Mouse (Mus musculus) cerebellum, adult 11 months (tissue): ENCODE data around the gene Tiam1.

Experiments
- DNase-seq: peaks from one replicate; pipeline ENCODE4 v3.0.0; 2022

The Tiam1 gene

GRCm38 (mm10) chr16:89870059-89870458, 273.5 kb downstream of the Tiam1 start:
- no peak for DNase-seq

- no peak for DNase-seq
Observed at GRCm38 (mm10) chr16:89868502-89868901, 275.1 kb downstream of the Tiam1 start.

GRCm38 (mm10) chr16:89867212-89867829, 276.2 kb downstream of the Tiam1 start:
- no peak for DNase-seq

DNA sequence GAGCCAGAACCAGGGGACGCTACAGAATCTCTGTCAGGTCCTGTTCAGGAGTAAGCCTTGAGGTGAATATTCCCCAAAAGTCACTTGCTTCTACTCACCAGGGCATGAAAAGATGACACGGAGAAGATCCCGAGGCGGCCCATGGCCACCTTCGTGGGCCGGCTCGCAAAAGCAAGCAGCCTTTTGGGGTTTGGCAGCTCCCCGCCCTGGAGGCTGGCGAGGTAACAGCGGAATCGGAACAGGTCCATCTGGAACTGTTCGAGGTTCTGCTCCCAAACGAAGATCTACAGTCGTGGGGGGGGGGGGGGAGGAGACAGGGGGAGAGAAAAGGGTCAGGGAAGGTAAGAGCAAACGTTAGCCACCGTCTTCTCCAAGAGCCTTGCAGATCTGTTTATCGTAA, 278.4 kb downstream of the Tiam1 start:
- DNase-seq, result peak; percentile 62

DNA sequence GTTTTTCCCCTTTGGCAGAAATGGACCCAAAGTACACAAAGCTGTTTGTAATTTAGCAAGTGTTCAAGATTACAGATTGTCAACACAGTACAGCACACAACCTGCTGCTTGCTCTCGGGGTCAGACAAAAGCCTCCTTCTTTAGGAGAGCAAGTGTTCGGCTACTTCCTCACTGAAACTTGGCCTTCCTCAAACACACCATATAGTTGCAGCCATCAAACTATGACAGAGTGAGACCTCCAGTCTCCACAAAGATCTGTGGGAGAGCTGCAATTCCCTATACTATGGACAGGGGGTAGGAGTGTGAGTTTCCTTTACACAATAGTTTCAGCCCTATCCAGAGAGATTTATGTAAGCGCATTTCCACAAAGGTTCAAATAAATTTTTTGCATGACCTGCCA, 278.9 kb downstream of the Tiam1 start:
- DNase-seq, result no peak

GRCm38 (mm10) chr16:89863264-89863663, 280.3 kb downstream of the Tiam1 start:
- DNase-seq, result no peak

DNA sequence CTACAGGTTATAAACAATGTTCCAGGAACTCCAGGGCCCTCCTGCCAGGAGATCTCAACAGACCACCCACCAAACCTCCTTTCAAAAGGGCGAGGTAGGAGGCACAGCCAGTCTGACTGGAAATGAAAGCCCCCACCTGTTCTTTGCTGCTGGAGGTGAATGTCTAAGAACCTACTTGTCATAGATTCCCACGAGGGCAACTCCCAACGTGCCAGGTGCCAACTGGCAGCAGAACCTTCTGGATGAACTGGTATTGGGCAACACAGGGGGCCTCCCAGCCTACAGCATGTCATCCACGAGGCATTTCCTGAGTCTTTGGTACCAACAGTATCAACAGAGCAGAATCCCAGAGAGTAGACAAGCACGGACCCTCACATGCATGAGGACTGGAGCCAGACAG, 282.0 kb downstream of the Tiam1 start:
- DNase-seq, result no peak

- no peak for DNase-seq
Observed at GRCm38 (mm10) chr16:89860708-89861107, 282.9 kb downstream of the Tiam1 start.

- no peak for DNase-seq
Observed at GRCm38 (mm10) chr16:89857666-89858065, 285.9 kb downstream of the Tiam1 start.

DNA sequence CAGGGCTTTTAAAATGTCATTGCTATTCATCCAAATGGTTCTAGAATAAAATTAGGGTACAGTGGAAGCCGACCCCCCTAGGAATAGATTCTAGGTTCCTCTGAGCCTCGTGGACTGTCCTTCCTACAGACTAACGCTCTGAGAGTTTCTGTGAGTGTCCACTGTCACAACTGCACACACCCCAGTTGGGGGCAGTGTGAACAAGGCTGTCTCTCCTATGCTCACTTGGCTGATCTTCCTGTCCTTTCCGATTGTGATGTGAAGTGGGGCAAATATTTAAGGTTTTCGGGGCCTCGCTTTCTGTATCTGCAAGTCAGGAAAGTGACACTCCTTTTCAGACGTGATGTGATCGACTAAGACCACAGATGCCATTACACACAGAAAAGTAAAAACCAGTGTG, 288.8 kb downstream of the Tiam1 start:
- DNase-seq, result no peak

- no peak for DNase-seq
Observed at GRCm38 (mm10) chr16:89851333-89851732, 292.2 kb downstream of the Tiam1 start.

DNA sequence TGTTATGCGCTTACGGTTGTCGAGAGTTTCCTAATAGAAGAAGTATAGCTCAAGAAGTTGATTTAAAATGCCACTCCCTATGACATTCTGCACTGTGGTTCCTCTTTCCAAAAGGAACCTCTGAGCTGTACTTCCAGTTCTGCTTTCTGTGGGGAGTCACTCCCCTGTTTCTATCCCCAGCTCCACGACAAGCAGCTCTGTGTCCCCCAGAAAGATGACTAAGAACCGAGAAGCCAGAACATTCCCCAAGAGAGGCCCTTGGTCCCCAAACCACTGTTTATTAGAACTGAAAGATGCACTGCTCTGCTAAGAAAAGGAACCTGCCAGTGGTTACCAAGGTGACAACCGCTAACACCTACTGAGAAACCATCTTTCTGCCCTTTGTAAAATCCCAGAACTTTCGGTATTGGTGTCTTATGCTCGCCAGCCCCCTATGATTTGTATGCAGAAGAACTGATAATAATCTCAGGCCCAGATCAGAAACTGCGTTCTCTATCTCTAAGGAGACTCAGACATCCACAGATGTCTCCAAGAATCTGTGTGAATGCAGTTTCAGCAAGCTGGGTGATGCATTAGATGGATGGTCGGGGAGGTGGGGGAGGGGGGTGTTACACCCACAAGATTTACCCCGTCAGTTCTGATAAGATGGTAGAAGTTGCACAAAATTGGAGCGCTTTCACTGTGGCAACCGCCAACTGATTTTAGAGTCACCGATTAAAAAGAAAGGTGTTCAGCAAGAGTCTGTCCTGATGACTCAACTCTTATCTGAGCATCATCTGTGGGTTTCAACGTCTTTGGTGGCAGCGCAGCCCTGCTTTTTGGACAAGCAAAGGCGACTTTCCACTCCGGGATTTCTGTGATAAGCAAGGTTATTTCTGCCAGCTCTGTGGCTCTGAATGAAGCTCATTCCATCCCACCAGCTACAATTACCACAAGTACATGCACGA, 294.6 kb downstream of the Tiam1 start:
- no peak for DNase-seq

GRCm38 (mm10) chr16:89848179-89848578, 295.4 kb downstream of the Tiam1 start:
- no peak for DNase-seq

GRCm38 (mm10) chr16:89845461-89845860, 298.1 kb downstream of the Tiam1 start:
- DNase-seq, result no peak

GRCm38 (mm10) chr16:89844580-89844979, 299.0 kb downstream of the Tiam1 start:
- DNase-seq, result peak; percentile 56

GRCm38 (mm10) chr16:89841894-89842293, 301.7 kb downstream of the Tiam1 start:
- no peak for DNase-seq

DNA sequence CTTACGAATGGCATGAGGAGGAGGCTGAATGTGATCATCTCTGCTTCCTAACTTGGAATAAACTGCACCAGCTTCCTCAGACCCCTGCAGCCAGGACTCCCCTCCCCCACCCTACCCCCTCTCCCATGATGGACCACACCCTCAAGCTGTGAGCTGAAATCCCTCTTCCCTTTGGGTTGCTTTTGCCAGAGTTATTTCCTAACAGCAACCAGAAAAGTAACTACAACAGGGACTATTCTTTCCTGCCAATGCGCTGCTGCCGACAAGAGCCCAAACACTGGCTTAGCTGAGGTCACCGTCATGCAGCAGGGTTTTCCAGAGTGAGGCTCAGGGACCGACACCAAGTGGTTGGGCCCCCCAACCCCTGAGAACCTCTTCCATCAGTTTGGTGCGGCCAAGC, 303.2 kb downstream of the Tiam1 start:
- no peak for DNase-seq

- DNase-seq, result no peak
Observed at GRCm38 (mm10) chr16:89839829-89840228, 303.7 kb downstream of the Tiam1 start.

DNA sequence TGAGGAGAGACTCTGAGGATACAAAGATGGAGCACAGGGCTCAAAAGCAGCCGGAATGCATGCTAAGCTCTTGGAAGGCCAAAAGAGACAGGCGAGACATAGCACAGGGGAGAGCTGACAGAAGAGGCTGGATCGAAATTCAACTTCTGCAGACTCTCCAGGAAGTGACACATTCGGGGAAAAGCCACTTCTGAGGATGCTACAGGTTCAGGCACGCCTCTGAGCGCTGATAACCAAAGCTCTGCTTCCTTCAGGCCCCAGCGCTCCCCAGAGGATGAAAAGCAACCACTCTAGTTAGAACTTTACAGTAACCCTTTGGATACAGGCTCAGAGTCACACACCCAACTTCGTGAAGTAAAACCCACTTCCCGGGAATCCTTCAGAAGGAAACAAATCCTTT, 306.5 kb downstream of the Tiam1 start:
- no peak for DNase-seq

- no peak for DNase-seq
Observed at GRCm38 (mm10) chr16:89835551-89835950, 308.0 kb downstream of the Tiam1 start.

- DNase-seq, result no peak
Observed at GRCm38 (mm10) chr16:89833011-89833410, 310.6 kb downstream of the Tiam1 start.

DNA sequence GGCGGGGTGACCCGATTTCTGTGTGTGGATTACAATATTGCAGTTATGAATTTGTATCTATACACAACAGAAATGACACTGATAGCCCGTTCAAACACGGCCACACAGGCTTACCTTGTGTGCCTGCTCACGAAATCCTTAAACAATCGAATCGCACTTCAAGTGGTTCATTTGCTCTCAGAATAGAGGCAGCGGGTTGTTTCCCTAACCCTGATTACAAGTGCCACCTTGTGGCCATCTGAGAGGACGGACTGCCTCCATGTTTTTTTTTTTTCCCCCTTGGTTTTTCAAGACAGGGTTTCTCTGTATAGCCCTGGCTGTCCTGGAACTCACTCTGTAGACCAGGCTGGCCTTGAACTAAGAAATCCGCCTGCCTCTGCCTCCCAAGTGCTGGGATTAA, 312.4 kb downstream of the Tiam1 start:
- no peak for DNase-seq

DNA sequence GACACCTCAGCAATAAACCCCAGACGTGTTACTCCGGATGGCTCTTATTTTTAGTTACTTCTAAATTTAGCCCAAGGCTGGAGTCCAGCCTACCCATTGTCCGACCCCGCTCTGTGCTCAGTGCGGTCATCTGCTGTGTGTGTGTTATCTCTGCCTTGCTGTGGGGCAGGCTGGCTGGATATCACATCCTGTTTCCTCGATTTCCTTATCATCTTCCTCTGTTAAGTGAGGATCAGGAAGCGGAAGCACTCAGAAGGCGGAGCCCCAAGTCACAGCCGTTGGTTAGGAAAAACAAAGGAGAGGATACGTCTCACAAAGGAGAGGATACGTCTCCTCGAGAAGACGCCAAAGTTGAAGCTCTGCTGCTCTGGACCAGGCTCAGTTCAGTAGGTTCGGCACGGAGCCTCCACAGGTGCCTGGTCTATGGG, 313.3 kb downstream of the Tiam1 start:
- no peak for DNase-seq

- no peak for DNase-seq
Observed at GRCm38 (mm10) chr16:89827496-89828125, 316.0 kb downstream of the Tiam1 start.
